Mouse (Mus musculus) forebrain, embryonic 11.5 days (tissue): Measurements from ENCODE around the gene Lmcd1. TPM values are rescaled to one million over a fixed set of nuclear protein-coding genes. Genes with fewer than 3 reads are reported as not detected.

ENCODE experiments used
- ATAC-seq: fragments of 200-750 bp; cut with Nextera tagmentation; replicated peaks from 2 replicates; pipeline ENCODE4 v1.8.0; 2017; ENCODE audit warnings: moderate TSS enrichment; ENCODE audit not compliant: low FRiP score
- DNase-seq: peaks from one replicate; pipeline ENCODE4 v3.0.0-alpha.2; 2017; ENCODE audit warnings: low spot score
- H3K27ac ChIP-seq: fragments of 300-500 bp; sonication (generic); 2 replicates; pipeline ENCODE4 v1.5.1; 2014; ENCODE audit warnings: low read depth, low read length
- H3K27me3 ChIP-seq: fragments of 300-500 bp; sonication (generic); 2 replicates; pipeline ENCODE4 v1.6.1; 2014; ENCODE audit warnings: mild to moderate bottlenecking, low read length, mixed read lengths; ENCODE audit not compliant: control insufficient read depth, insufficient read depth
- H3K36me3 ChIP-seq: fragments of 300-500 bp; sonication (generic); 2 replicates; pipeline ENCODE4 v1.6.1; 2014; ENCODE audit warnings: mild to moderate bottlenecking, low read length, moderate library complexity, mixed read lengths; ENCODE audit not compliant: control insufficient read depth, insufficient read depth
- H3K4me1 ChIP-seq: fragments of 300-500 bp; sonication (generic); replicated peaks from 2 replicates; pipeline ENCODE4 v1.6.1; 2014; ENCODE audit warnings: low read length, mixed read lengths; ENCODE audit not compliant: control insufficient read depth, insufficient read depth
- H3K4me2 ChIP-seq: fragments of 300-500 bp; sonication (generic); 2 replicates; pipeline ENCODE4 v1.6.1; 2014; ENCODE audit warnings: low read depth, mild to moderate bottlenecking, low read length, moderate library complexity, mixed read lengths; ENCODE audit not compliant: severe bottlenecking
- H3K4me3 ChIP-seq: fragments of 300-500 bp; sonication (generic); 2 replicates; pipeline ENCODE4 v1.5.1; 2014; ENCODE audit warnings: low read depth, low read length
- H3K9ac ChIP-seq: fragments of 300-500 bp; sonication (generic); 2 replicates; pipeline ENCODE4 v1.6.1; 2014; ENCODE audit warnings: low read length
- H3K9me3 ChIP-seq: fragments of 300-500 bp; sonication (generic); 2 replicates; pipeline ENCODE4 v1.6.1; 2016; ENCODE audit warnings: low read length, mixed read lengths; ENCODE audit not compliant: control insufficient read depth
- WGBS: fragments of 180-500 bp; shearing (Covaris S2); extraction: QIAGEN DNeasy Blood & Tissue Kit; methylation state at CpG from one replicate; pipeline ENCODE4 v1.1.7; 2014; 5-methylcytosine and 5-hydroxymethylcytosine counted together
- polyA plus RNA-seq: library from polyadenylated mRNA; unstranded; fragments of >200 nt; fragmentation: Nextera tagmentation; extraction: Ambion mirVana; gene quantifications from 2 replicates; pipeline ENCODE4 v1.2.1, GENCODE M21; 2014

The Lmcd1 gene
- polyA plus RNA-seq, 1 experiment from 2014 or later: 3.4 TPM

- DNase-seq (no peak), ATAC-seq (no peak)
- Histone ChIP-seq H3K27me3 (no peaks in the 10 kb centered on the region), H3K9ac (no peak overlapping the region), H3K4me3 (no peak overlapping the region), H3K27ac (no peak overlapping the region), H3K9me3 (no peaks in the 10 kb centered on the region), H3K4me2 (no peak overlapping the region), H3K36me3 (no peaks in the 10 kb centered on the region), H3K4me1 (no peaks in the 10 kb centered on the region)
- 89% methylated on average over 11 of the region's 11 CpGs for WGBS
Measured at GRCm38 (mm10) chr6:112255388-112256225, 18.0 kb upstream of the Lmcd1 start.

DNA sequence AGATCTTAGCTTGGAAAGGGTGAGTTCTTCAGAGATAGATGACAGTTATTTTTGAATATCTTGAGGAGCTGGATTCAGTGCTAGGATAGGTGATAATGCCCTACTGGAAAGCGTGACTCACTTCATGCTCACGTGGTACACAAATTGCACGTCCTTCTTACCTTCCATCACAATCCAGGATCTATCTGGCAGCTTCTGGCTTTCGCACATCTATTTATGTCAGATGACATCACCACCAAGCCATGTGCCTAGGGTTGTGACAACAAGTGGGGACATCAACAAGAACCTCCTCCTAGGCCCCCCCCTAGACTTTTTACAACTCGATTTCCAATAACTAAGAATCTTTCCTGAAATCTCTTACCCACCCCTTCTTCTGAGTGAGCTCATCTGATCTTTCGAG lies 17.0 kb upstream of the Lmcd1 start:
- Histone ChIP-seq H3K4me3 (no peak overlapping the region), H3K27ac (no peak overlapping the region), H3K4me1 (no peaks in the 10 kb centered on the region), H3K27me3 (no peaks in the 10 kb centered on the region), H3K9me3 (no peaks in the 10 kb centered on the region), H3K4me2 (no peak overlapping the region), H3K36me3 (no peaks in the 10 kb centered on the region), H3K9ac (no peak overlapping the region)
- DNase-seq: no peak
- ATAC-seq: no peak
- 88% methylated on average over 6 of the region's 6 CpGs for WGBS

- no peaks in the 10 kb centered on the region for H3K36me3 ChIP-seq
- no peaks in the 10 kb centered on the region for H3K4me1 ChIP-seq
- no peak overlapping the region for H3K4me2 ChIP-seq
- ATAC-seq (no peak), DNase-seq (no peak)
- no peak overlapping the region for H3K4me3 ChIP-seq
- no peaks in the 10 kb centered on the region for H3K27me3 ChIP-seq
- no peak overlapping the region for H3K9ac ChIP-seq
- H3K27ac ChIP-seq: no peak overlapping the region
- H3K9me3 ChIP-seq: no peaks in the 10 kb centered on the region
Measured at GRCm38 (mm10) chr6:112261089-112261488, 12.5 kb upstream of the Lmcd1 start.

- Histone ChIP-seq H3K27me3 (no peaks in the 10 kb centered on the region), H3K4me2 (no peak overlapping the region), H3K4me1 (no peaks in the 10 kb centered on the region), H3K9me3 (no peaks in the 10 kb centered on the region), H3K36me3 (no peaks in the 10 kb centered on the region), H3K9ac (no peak overlapping the region), H3K27ac (no peak overlapping the region), H3K4me3 (no peak overlapping the region)
- WGBS: 96% methylated on average over 1 of the region's 1 CpGs
- no peak for ATAC-seq
- DNase-seq: no peak
Measured at GRCm38 (mm10) chr6:112264321-112264720, 9.2 kb upstream of the Lmcd1 start.

DNA sequence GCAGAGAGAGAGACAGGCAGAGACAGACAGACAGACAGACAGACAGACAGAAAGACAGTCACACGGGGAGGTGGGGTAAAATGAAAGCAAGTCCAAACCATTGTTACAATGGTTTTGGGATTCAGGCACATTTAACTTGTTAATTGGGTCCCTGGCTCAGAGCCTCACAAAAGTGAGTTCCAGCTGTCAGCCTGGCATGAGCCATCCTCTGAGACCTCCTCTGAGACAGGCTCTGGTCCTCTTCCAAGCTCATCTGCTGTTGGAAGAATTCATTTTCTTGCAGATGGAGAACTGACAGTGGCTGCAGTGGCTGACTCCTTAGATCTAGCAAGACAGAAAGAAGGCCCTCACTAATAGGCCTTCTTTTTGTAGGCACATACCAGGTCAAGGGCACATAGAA lies 6.9 kb upstream of the Lmcd1 start:
- Histone ChIP-seq H3K4me2 (no peak overlapping the region), H3K9ac (no peak overlapping the region), H3K4me1 (no peaks in the 10 kb centered on the region), H3K27ac (no peak overlapping the region), H3K27me3 (no peaks in the 10 kb centered on the region), H3K9me3 (no peaks in the 10 kb centered on the region), H3K4me3 (no peak overlapping the region), H3K36me3 (no peaks in the 10 kb centered on the region)
- ATAC-seq (no peak), DNase-seq (no peak)
- 48% methylated on average over 1 of the region's 1 CpGs for WGBS

DNA sequence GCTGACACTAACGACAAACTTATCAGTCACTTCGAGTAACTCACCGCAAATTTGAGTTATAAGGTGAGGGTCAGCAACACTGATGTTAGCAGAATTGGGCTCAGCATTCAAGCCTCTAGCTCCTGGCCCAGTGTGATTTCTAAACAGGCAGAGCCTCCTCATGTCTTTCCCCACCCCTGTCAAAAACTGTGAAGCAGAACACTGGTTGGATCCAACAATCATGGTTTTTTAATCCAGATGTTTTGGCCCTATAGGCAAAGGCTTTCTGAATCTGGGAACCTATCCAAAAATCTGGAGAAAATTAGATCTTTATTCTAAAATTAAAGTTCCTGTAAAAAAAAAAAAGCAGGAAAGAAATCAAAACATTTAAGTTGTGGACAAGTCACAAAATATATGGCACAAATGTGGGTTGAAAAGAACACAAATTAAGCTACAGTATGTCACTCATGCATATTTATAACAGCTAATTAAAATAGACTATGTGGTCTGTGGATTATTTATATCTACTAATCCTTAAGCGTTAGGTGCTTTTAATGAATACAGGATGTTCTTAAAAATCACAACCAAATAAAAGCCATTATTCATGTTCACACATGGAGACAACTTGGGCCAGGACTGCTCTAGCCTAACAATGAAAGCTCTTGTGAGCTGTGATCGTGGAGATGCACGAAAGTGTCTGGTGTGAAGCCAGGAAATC lies 5.7 kb upstream of the Lmcd1 start:
- ATAC-seq (no peak), DNase-seq (no peak)
- Histone ChIP-seq H3K27me3 (no peaks in the 10 kb centered on the region), H3K4me1 (no peaks in the 10 kb centered on the region), H3K9me3 (no peaks in the 10 kb centered on the region), H3K9ac (no peak overlapping the region), H3K4me3 (no peak overlapping the region), H3K4me2 (no peak overlapping the region), H3K27ac (no peak overlapping the region), H3K36me3 (no peaks in the 10 kb centered on the region)
- WGBS: 84% methylated on average over 6 of the region's 6 CpGs

DNA sequence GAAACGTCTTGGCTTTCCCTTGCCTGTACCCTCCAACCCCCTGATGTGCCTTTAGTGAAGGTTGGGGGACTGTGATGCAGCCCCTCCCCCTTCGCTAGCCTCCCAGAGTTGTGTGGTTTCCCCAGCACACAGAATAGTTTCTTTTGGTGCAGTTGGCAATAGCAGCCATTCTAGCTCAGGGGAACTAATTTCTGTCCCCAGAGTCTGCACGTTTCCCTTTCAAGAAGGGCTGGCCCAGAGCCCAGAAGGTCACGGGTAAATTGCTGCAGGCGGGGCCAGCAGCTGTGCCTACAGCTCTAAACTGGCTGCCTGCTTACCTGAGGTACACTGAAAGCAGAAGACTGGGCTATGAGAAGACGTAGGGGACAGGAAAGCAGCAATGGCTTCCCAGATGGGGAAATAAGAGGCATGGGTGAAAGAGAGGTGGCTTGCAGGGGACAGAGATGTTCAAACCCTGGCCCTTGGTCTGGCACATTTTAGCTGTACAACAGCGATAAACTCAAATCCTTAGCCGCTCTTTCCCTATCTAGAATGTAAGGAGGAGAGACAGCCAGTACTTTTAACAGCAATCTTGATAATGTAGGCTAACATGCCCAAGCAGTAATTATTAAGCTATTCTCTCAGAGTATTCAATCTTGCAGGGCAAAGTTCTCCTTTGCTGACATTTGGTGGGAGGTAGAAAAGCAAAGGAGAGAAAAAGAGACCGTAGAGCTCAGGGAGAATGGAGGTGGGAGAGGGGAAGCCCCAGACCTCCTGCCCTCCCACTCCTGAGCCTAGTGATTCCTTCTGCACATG lies 900 bp downstream of the Lmcd1 start:
- Histone ChIP-seq H3K36me3 (no peaks in the 10 kb centered on the region), H3K4me2 (peak overlapping the region; percentile 48; the same call in 1 of the 2 replicates), H3K27me3 (no peaks in the 10 kb centered on the region), H3K9me3 (no peaks in the 10 kb centered on the region), H3K4me1 (peaks cover 3% of the 10 kb centered on the region; the same call in 1 of the 2 replicates), H3K4me3 (no peak overlapping the region), H3K9ac (no peak overlapping the region; the same call in 1 of the 2 replicates), H3K27ac (no peak overlapping the region)
- 37% methylated on average over 9 of the region's 9 CpGs for WGBS
- ATAC-seq (peak; percentile 59), DNase-seq (peak; percentile 53)

DNA sequence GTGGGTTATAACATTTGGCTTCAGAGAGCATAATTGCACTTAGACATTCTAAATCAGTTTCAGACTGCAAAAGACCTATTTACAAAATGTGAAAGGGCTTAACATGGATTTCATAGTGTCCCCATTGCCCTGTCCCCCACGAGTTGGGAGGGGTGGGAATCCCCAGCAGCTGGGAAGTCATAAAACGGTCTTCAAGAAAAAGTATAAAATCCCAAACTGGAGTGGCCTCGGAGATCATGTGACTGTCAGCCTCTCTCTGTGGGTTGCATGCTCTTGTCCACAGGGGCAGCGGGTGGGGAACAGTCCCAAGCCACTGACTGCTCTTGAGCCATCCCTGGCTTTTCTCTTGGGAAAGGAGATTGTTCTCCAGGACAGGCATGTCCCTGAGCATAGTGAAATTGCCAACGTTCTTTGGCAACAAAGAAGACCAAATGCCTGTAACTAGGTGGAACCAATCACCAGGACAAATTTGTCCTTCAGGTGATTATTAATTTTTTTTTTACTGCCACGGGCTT lies 2.2 kb downstream of the Lmcd1 start:
- 77% methylated on average over 6 of the region's 6 CpGs for WGBS
- DNase-seq (no peak), ATAC-seq (no peak)
- Histone ChIP-seq H3K4me1 (peaks cover 3% of the 10 kb centered on the region; the same call in 1 of the 2 replicates), H3K27ac (no peak overlapping the region), H3K4me2 (no peak overlapping the region), H3K27me3 (no peaks in the 10 kb centered on the region), H3K9me3 (no peaks in the 10 kb centered on the region), H3K9ac (no peak overlapping the region), H3K4me3 (no peak overlapping the region), H3K36me3 (no peaks in the 10 kb centered on the region)
